Mouse (Mus musculus) erythroblast, adult 5-6 weeks (primary cell): ENCODE measurements around the gene Plcg2. TPM values are rescaled to one million over a fixed set of nuclear protein-coding genes. Genes with fewer than 3 reads are reported as not detected.
A peak's percentile ranks its signal among the peaks of the same experiment; 100 is the strongest.

Source experiments
- ATAC-seq: replicated peaks from 2 replicates; pipeline ENCODE4 v1.8.0; 2016; ENCODE audit warnings: moderate number of reproducible peaks, mild to moderate bottlenecking, moderate TSS enrichment, inconsistent platforms; ENCODE audit not compliant: poor library complexity, low FRiP score, severe bottlenecking
- total RNA-seq, 2 experiments: library from RNA; stranded (forward) in 1 of 2; stranded (reverse) in 1 of 2; fragments of 150-400 nt in 1 of 2; fragments of 200-764, 138-1000 nt in 1 of 2; gene quantifications; 2 replicates each; pipeline versions ENCODE4 v1.2.3 to v1.2.4; 2015 to 2017; ENCODE audit warnings: low replicate concordance in 2 of 2

The Plcg2 gene
- total RNA-seq (2015; ENCODE audit: low replicate concordance) (16.1 and 19.6 TPM in 2 replicates), total RNA-seq (2017; ENCODE audit: low replicate concordance) (19.0 and 19.8 TPM in 2 replicates)

- ATAC-seq, result no peak
These were observed at the start of gene Plcg2 for GRCm38 (mm10) chr8:117498179-117498914. Gene Plcg2 (plus strand): TSS chr8:117498291.

- no peak for ATAC-seq
These were observed 47.0 kb upstream of the Plcg2 start for GRCm38 (mm10) chr8:117451072-117451471.

- ATAC-seq, result no peak
These were observed 44.1 kb upstream of the Plcg2 start for GRCm38 (mm10) chr8:117453974-117454373.

GRCm38 (mm10) chr8:117454516-117455116 lies 43.5 kb upstream of the Plcg2 start:
- no peak for ATAC-seq

GRCm38 (mm10) chr8:117455701-117456100 lies 42.4 kb upstream of the Plcg2 start:
- ATAC-seq, result no peak

- no peak for ATAC-seq
These were observed 39.7 kb upstream of the Plcg2 start for GRCm38 (mm10) chr8:117458440-117458839.

GRCm38 (mm10) chr8:117462701-117463284 lies 35.3 kb upstream of the Plcg2 start:
- ATAC-seq, result no peak

- no peak for ATAC-seq
These were observed 33.6 kb upstream of the Plcg2 start for GRCm38 (mm10) chr8:117464525-117464924.

GRCm38 (mm10) chr8:117465250-117465649 lies 32.8 kb upstream of the Plcg2 start:
- ATAC-seq, result peak; percentile 79

GRCm38 (mm10) chr8:117467466-117467865 lies 30.6 kb upstream of the Plcg2 start:
- ATAC-seq, result no peak

GRCm38 (mm10) chr8:117469431-117470341 lies 28.4 kb upstream of the Plcg2 start:
- ATAC-seq, result no peak

GRCm38 (mm10) chr8:117470342-117470781 lies 27.7 kb upstream of the Plcg2 start:
- ATAC-seq, result no peak

GRCm38 (mm10) chr8:117471174-117471573 lies 26.9 kb upstream of the Plcg2 start:
- peak; percentile 84 for ATAC-seq

- ATAC-seq, result no peak
These were observed 26.4 kb upstream of the Plcg2 start for GRCm38 (mm10) chr8:117471655-117472054.

GRCm38 (mm10) chr8:117472332-117472731 lies 25.8 kb upstream of the Plcg2 start:
- no peak for ATAC-seq

GRCm38 (mm10) chr8:117474944-117475343 lies 23.1 kb upstream of the Plcg2 start:
- ATAC-seq, result peak; percentile 91

- no peak for ATAC-seq
These were observed 22.3 kb upstream of the Plcg2 start for GRCm38 (mm10) chr8:117475819-117476218.

- no peak for ATAC-seq
These were observed 20.0 kb upstream of the Plcg2 start for GRCm38 (mm10) chr8:117478082-117478481.

- ATAC-seq, result no peak
These were observed 18.1 kb upstream of the Plcg2 start for GRCm38 (mm10) chr8:117479996-117480395.

GRCm38 (mm10) chr8:117480516-117480915 lies 17.6 kb upstream of the Plcg2 start:
- ATAC-seq, result no peak
